Mouse (Mus musculus) cortical plate, adult 2 months (tissue): Measurements from ENCODE around the gene Nkx6-2. TPM values are rescaled to one million over a fixed set of nuclear protein-coding genes. Genes with fewer than 3 reads are reported as not detected.

Source experiments
- H3K27ac ChIP-seq: fragments of 200-500 bp; 2 replicates; pipeline ENCODE4 v1.5.1; 2012; ENCODE audit warnings: low read length, control low read depth, inconsistent platforms; ENCODE audit not compliant: insufficient read depth
- H3K4me1 ChIP-seq: fragments of 200-500 bp; 2 replicates; pipeline ENCODE4 v1.6.1; 2011; ENCODE audit warnings: low read length; ENCODE audit not compliant: control insufficient read depth, insufficient read depth
- H3K4me3 ChIP-seq: fragments of 200-500 bp; 2 replicates; pipeline ENCODE4 v1.5.1; 2011; ENCODE audit warnings: mild to moderate bottlenecking, low read length, control low read depth; ENCODE audit not compliant: insufficient read depth
- CTCF ChIP-seq: fragments of 200-500 bp; IDR thresholded peaks from 2 replicates; pipeline ENCODE4 v1.5.1; 2011; ENCODE audit warnings: mild to moderate bottlenecking, control low read depth, low read length; ENCODE audit not compliant: insufficient read depth; ENCODE audit errors: extremely low read depth
- POLR2A ChIP-seq: fragments of 200-500 bp; IDR thresholded peaks from 2 replicates; pipeline ENCODE4 v1.6.1; 2011; ENCODE audit warnings: mild to moderate bottlenecking, low read length, control low read depth; ENCODE audit not compliant: insufficient read depth; ENCODE audit errors: extremely low read depth
- polyA plus RNA-seq: library from polyadenylated mRNA; depleted of rRNA; stranded (reverse); fragments of >200 nt; gene quantifications from 2 replicates; pipeline ENCODE4 v1.2.3, GENCODE M21; 2012

The Nkx6-2 gene
- polyA plus RNA-seq, 1 experiment: 22.0 TPM

GRCm38 (mm10) chr7:139585183-139585821 lies 2.7 kb upstream of the Nkx6-2 start:
- no peak overlapping the region for H3K27ac ChIP-seq
- no peaks in the 10 kb centered on the region for H3K4me1 ChIP-seq
- no peak overlapping the region for H3K4me3 ChIP-seq
- TF ChIP-seq CTCF (no peak), POLR2A (no peak)

- TF ChIP-seq POLR2A: no peak
- TF ChIP-seq CTCF: no peak
- H3K27ac ChIP-seq: no peak overlapping the region
- no peaks in the 10 kb centered on the region for H3K4me1 ChIP-seq
- H3K4me3 ChIP-seq: no peak overlapping the region
Observed at GRCm38 (mm10) chr7:139584221-139585175, 1.9 kb upstream of the Nkx6-2 start.

GRCm38 (mm10) chr7:139583094-139583737 lies 619 bp upstream of the Nkx6-2 start:
- H3K4me3 ChIP-seq: no peak overlapping the region
- TF ChIP-seq POLR2A: no peak
- no peak for TF ChIP-seq CTCF
- no peaks in the 10 kb centered on the region for H3K4me1 ChIP-seq
- H3K27ac ChIP-seq: no peak overlapping the region

GRCm38 (mm10) chr7:139581801-139582571 lies 611 bp downstream of the Nkx6-2 start:
- Histone ChIP-seq H3K4me1 (no peaks in the 10 kb centered on the region), H3K4me3 (no peak overlapping the region), H3K27ac (peak overlapping the region; percentile 57; the same call in 1 of the 2 replicates)
- TF ChIP-seq POLR2A (no peak), CTCF (no peak)

GRCm38 (mm10) chr7:139580851-139581775 lies 1.5 kb downstream of the Nkx6-2 start:
- TF ChIP-seq CTCF: no peak
- no peak for TF ChIP-seq POLR2A
- Histone ChIP-seq H3K4me1 (no peaks in the 10 kb centered on the region), H3K27ac (0 out of 2 replicates have a peak overlapping the region, but pooled peaks have one; percentile 57), H3K4me3 (peak overlapping the region; percentile 7)

GRCm38 (mm10) chr7:139579261-139579905 lies 3.2 kb downstream of the Nkx6-2 start:
- H3K4me1 ChIP-seq: no peaks in the 10 kb centered on the region
- TF ChIP-seq CTCF (no peak), POLR2A (no peak)
- H3K27ac ChIP-seq: no peak overlapping the region
- H3K4me3 ChIP-seq: no peak overlapping the region

- Histone ChIP-seq H3K4me3 (no peak overlapping the region), H3K4me1 (no peaks in the 10 kb centered on the region), H3K27ac (no peak overlapping the region)
- TF ChIP-seq POLR2A: no peak
- no peak for TF ChIP-seq CTCF
Observed at GRCm38 (mm10) chr7:139576064-139576686, 6.4 kb downstream of the Nkx6-2 start.
